Mouse (Mus musculus) yolk sac, embryonic 10.5 days (tissue): ENCODE measurements at regions not wholly inside any gene's neighbourhood (a gene's known extent, or its start where the extent isn't known, plus 50 kb on each side); places are given as distances from the start of the nearest gene placed in this dataset.

Experiments used
- DNase-seq: peaks from one replicate; pipeline ENCODE4 v3.0.0-alpha.2; 2017; ENCODE audit warnings: low spot score

DNA sequence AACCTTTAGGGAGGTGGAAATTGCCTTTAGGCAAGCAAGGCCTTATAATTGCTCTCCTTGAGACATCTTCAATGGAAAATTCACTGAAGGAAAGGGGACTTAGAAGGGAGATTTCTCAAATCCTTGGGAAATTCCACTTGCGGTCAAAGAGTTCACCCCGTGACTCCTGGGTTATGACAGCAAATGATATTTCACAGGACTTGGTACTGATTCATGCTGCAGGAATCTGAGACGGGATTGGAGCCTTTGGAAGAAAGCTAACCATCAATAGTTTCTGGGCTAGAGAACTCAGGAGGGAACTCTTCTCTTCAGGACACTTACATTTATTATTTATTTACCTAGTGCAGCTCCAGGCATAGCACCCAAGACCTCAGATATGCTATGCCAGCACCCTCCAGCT lies 52.8 kb upstream of the Cxcl5 start:
- peak; percentile 11 for DNase-seq

- DNase-seq, result no peak
These were observed 55.5 kb upstream of the Cxcl5 start for GRCm38 (mm10) chr5:90703653-90704052.

GRCm38 (mm10) chr5:90700178-90700577 lies 59.0 kb upstream of the Cxcl5 start:
- no peak for DNase-seq

DNA sequence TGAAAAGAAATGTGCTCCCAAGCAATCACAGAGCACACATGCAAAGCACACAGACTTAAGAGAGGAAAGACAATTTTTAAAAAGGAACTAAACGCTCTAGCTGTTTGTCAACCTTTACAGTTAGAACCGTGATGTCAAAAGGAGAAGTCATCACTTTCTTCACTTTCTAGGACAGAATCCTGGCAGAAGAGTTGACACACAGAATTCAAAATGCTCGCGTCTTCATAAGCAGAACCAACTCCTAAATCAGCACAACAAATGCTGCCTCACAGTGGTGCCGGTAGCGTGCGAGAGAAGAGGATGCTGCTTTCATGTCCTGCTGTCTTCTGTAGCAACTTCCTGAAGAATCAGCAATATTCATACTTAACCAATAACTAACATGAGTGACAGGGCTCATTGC lies 55.6 kb upstream of the Rassf6 start:
- no peak for DNase-seq

- no peak for DNase-seq
These were observed 54.0 kb upstream of the Rassf6 start for GRCm38 (mm10) chr5:90694431-90694830.

DNA sequence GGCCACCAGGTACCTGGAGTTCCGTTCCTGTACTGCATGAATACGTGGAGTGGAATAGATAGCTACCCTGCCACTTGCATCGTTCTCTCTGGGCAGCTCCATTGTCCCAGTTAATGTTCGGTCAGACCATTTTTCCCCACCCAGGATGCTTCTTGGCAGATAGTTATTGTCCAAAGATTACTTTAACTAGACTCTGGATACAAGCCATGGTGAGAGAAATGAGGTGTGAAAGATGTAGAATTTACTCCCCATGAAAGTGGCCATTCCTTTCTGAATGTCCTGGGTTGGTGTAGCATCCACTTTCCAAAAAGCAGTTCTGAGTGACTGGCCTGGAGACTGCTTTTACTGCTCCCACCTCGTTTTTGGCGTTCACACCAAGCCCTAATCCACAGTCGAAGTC lies 50.3 kb upstream of the Rassf6 start:
- no peak for DNase-seq
